Mouse (Mus musculus) midbrain, embryonic 13.5 days (tissue): ENCODE results near the gene Cdh12. TPM values are rescaled to one million over a fixed set of nuclear protein-coding genes. Genes with fewer than 3 reads are reported as not detected.
"Not testable (repeated sequence)": the region's sequence is repeated elsewhere in the genome, so short reads cannot be mapped to it uniquely, and the experiment has no call there.

Experiments
- ATAC-seq: fragments of 200-750 bp; cut with Nextera tagmentation; 2 replicates; pipeline ENCODE4 v1.8.0; 2017; ENCODE audit warnings: mild to moderate bottlenecking, moderate TSS enrichment, moderate library complexity
- H3K27ac ChIP-seq: fragments of 300-500 bp; sonication (generic); 2 replicates; pipeline ENCODE4 v1.5.1; 2015; ENCODE audit warnings: inconsistent platforms, mild to moderate bottlenecking, moderate library complexity
- H3K27me3 ChIP-seq: fragments of 300-500 bp; sonication (generic); 2 replicates; pipeline ENCODE4 v1.6.1; 2015; ENCODE audit warnings: mild to moderate bottlenecking, inconsistent platforms
- H3K36me3 ChIP-seq: fragments of 300-500 bp; sonication (generic); 2 replicates; pipeline ENCODE4 v1.6.1; 2015; ENCODE audit warnings: mild to moderate bottlenecking, inconsistent platforms
- H3K4me1 ChIP-seq: fragments of 300-500 bp; sonication (generic); replicated peaks from 2 replicates; pipeline ENCODE4 v1.6.1; 2015; ENCODE audit warnings: inconsistent platforms
- H3K4me2 ChIP-seq: fragments of 300-500 bp; sonication (generic); replicated peaks from 2 replicates; pipeline ENCODE4 v1.6.1; 2015; ENCODE audit warnings: moderate library complexity, mild to moderate bottlenecking, inconsistent platforms
- H3K4me3 ChIP-seq: fragments of 300-500 bp; sonication (generic); replicated peaks from 2 replicates; pipeline ENCODE4 v1.5.1; 2015; ENCODE audit warnings: mild to moderate bottlenecking, inconsistent platforms
- H3K9ac ChIP-seq: fragments of 300-500 bp; sonication (generic); replicated peaks from 2 replicates; pipeline ENCODE4 v1.6.1; 2015; ENCODE audit warnings: mild to moderate bottlenecking, inconsistent platforms
- H3K9me3 ChIP-seq: fragments of 300-500 bp; sonication (generic); 2 replicates; pipeline ENCODE4 v1.6.1; 2016; ENCODE audit warnings: mild to moderate bottlenecking, inconsistent platforms
- WGBS: fragments of 180-500 bp; shearing (Covaris S2); methylation state at CpG from one replicate; pipeline ENCODE4 v1.1.7; 2015; 5-methylcytosine and 5-hydroxymethylcytosine counted together
- polyA plus RNA-seq: library from polyadenylated mRNA; unstranded; fragments of >200 nt; fragmentation: Nextera tagmentation; extraction: Ambion mirVana; gene quantifications from 2 replicates; pipeline ENCODE4 v1.2.1, GENCODE M21; 2015

Gene Cdh12
- polyA plus RNA-seq, 1 experiment from 2014 or later: 2.7 TPM

GRCm38 (mm10) chr15:21297051-21297450, 848.0 kb downstream of the Cdh12 start:
- H3K27ac ChIP-seq: no peak overlapping the region
- 93% methylated on average over 1 of the region's 1 CpGs for WGBS
- H3K4me3 ChIP-seq: no peak overlapping the region
- no peaks in the 10 kb centered on the region for H3K4me1 ChIP-seq
- H3K9me3 ChIP-seq: no peaks in the 10 kb centered on the region
- H3K36me3 ChIP-seq: no peaks in the 10 kb centered on the region
- H3K27me3 ChIP-seq: no peaks in the 10 kb centered on the region
- no peak overlapping the region for H3K4me2 ChIP-seq
- no peak for ATAC-seq
- no peak overlapping the region for H3K9ac ChIP-seq

DNA sequence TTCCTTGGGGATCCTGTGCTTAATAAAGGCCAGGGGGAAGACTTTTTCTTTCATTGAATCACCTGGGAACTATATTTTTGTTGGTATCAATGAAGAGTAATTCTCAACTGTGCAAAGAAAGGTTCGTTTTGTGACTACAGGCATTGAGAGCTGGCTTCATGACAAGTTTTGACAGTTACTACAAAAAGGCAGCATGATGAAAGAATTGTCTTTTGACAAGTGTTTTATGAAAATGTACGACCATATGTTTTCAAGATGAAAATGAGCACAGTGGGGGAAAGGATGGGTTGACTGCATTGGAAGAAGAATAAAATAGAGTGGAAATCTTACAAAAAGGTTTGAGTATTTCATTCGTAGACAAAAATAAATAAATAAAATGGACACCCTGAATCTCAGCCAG, 866.4 kb downstream of the Cdh12 start:
- Histone ChIP-seq H3K4me3 (no peak overlapping the region), H3K9ac (no peak overlapping the region), H3K4me2 (no peak overlapping the region), H3K4me1 (no peaks in the 10 kb centered on the region), H3K36me3 (no peaks in the 10 kb centered on the region), H3K9me3 (no peaks in the 10 kb centered on the region), H3K27me3 (no peaks in the 10 kb centered on the region), H3K27ac (no peak overlapping the region)
- ATAC-seq: no peak
- 75% methylated on average over 3 of the region's 3 CpGs for WGBS

- no peaks in the 10 kb centered on the region for H3K27me3 ChIP-seq
- H3K9me3 ChIP-seq: no peaks in the 10 kb centered on the region
- no peak overlapping the region for H3K4me3 ChIP-seq
- no peak for ATAC-seq
- H3K36me3 ChIP-seq: no peaks in the 10 kb centered on the region
- H3K4me1 ChIP-seq: peaks cover 8% of the 10 kb centered on the region
- H3K9ac ChIP-seq: no peak overlapping the region
- H3K4me2 ChIP-seq: no peak overlapping the region
- no peak overlapping the region for H3K27ac ChIP-seq
Measured at GRCm38 (mm10) chr15:21343853-21344252, 894.8 kb downstream of the Cdh12 start.

DNA sequence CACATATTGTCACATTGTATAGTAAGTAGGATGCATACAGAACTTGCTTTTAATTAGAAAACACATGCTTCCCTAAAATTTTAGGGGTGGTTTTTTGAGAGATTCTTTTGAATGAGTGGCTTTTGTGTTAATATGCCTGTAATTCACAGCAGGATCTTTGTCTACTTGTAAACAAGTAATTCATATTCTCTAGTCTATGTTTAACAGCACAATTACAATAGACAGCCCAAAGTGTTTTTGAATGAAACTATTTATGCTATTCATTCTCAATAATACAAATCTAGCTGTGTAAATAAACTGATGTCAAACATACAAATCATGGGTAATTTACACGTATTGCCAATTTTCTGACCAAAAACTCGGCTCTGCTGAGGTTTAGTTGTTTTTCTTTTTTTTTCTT, 895.3 kb downstream of the Cdh12 start:
- Histone ChIP-seq H3K27ac (no peak overlapping the region), H3K9ac (no peak overlapping the region), H3K4me3 (no peak overlapping the region), H3K4me1 (peaks cover 8% of the 10 kb centered on the region), H3K9me3 (no peaks in the 10 kb centered on the region), H3K27me3 (no peaks in the 10 kb centered on the region), H3K36me3 (no peaks in the 10 kb centered on the region), H3K4me2 (no peak overlapping the region)
- ATAC-seq: no peak
- 18% methylated on average over 2 of the region's 2 CpGs for WGBS

DNA sequence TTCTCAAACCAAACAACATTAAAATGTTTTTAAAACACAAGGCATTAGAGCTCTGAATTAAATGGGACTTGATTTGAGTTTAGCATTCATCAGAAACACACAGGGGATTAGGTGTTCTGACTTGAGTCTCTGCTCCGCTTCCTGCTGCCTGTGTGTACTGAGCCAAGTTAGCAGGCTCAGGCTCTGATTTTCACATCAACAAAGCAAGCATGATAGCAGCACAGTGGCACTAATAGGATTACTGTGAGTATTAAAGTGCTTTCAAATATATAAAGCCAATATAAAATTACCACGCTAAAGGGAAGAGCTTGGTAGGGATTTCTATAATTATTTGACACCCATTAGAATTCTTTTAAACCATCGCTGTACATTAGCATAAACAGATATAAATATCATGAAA, 895.7 kb downstream of the Cdh12 start:
- H3K4me2 ChIP-seq: no peak overlapping the region
- peak; percentile 96 for ATAC-seq
- H3K36me3 ChIP-seq: no peaks in the 10 kb centered on the region
- WGBS: 14% methylated on average over 3 of the region's 3 CpGs
- no peak overlapping the region for H3K27ac ChIP-seq
- H3K9me3 ChIP-seq: no peaks in the 10 kb centered on the region
- H3K9ac ChIP-seq: no peak overlapping the region
- peaks cover 8% of the 10 kb centered on the region for H3K4me1 ChIP-seq
- no peaks in the 10 kb centered on the region for H3K27me3 ChIP-seq
- no peak overlapping the region for H3K4me3 ChIP-seq

DNA sequence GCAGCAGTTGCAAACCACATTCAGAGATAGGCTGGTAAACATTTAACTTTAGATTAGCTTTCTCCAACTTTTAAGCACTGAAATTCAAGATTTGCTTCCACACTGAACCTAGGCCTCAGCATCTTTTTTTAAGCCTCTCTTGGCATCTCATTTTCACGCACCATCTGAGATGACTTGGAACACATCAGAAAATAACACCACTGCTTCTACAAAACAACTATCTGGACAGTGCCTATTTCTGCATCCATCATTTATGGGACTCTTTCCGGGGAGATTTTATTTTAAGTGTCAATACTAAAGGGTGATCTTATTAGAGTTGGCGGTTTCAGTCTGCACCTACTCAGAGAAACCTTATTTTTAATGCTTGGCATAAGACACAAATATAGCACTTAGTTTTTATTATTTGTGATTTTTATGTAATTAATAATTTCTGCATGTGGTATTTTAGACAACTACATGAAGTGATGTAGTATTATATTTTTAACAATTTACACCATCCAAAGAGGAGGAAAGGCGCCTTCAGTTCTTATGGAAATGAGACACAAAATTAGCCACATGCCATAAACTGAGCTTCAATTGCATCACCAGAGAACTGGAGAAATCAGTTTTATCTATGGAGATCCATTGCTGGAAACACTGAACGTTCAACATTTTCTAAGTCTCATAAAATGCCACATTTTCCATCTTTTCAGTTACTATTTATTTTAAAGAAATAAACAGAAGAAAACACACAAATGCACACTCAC, 906.5 kb downstream of the Cdh12 start:
- ATAC-seq: no peak
- Histone ChIP-seq H3K36me3 (no peaks in the 10 kb centered on the region), H3K4me1 (no peaks in the 10 kb centered on the region), H3K27me3 (no peaks in the 10 kb centered on the region), H3K9ac (no peak overlapping the region), H3K4me3 (no peak overlapping the region), H3K9me3 (no peaks in the 10 kb centered on the region), H3K4me2 (no peak overlapping the region), H3K27ac (no peak overlapping the region)
- WGBS: 86% methylated on average over 5 of the region's 5 CpGs

DNA sequence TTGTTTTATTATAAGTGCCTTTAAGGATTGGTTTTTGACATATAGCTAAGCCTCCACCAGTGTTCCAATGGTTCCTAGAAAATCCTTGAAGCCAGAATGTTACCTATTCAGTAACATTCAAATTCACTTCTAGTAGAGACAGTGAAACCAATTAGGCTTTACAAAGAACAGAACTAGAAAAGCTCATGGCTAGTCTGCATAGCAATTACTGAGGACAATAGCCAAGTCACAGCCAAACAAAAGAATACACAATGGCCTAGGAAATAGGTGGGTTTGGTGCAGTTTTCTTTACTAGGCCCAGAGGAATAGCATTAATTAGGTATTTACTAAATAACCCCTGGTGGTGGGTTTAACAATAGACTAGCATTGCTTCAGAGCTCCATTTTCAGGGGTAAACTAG, 917.3 kb downstream of the Cdh12 start:
- ATAC-seq: no peak
- no peaks in the 10 kb centered on the region for H3K4me1 ChIP-seq
- no peaks in the 10 kb centered on the region for H3K27me3 ChIP-seq
- H3K9me3 ChIP-seq: no peaks in the 10 kb centered on the region
- no peak overlapping the region for H3K9ac ChIP-seq
- no peaks in the 10 kb centered on the region for H3K36me3 ChIP-seq
- H3K4me3 ChIP-seq: no peak overlapping the region
- H3K27ac ChIP-seq: no peak overlapping the region
- H3K4me2 ChIP-seq: no peak overlapping the region

DNA sequence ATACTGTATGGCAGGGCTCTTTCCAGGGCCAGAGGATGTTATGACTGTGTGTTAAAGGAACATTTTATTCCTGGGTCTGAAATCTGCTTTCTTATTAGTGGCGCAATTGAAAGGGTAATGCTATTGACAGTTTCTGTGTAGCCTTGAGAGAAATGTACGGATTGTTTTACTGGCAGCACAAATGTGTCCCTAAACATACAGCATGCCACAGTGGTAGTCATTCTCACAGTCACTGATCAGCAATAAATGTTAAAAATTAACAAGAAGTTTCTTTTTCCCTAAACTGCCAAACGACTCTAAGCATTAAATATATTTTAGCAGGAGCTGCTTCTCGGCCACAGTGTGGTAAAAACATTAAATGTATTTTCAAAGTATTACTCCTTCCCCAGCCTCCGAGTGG, 926.4 kb downstream of the Cdh12 start:
- WGBS: 86% methylated on average over 5 of the region's 5 CpGs
- Histone ChIP-seq H3K4me3 (no peak overlapping the region), H3K27me3 (no peaks in the 10 kb centered on the region), H3K4me2 (no peak overlapping the region), H3K9ac (no peak overlapping the region), H3K9me3 (no peaks in the 10 kb centered on the region), H3K4me1 (no peaks in the 10 kb centered on the region), H3K36me3 (no peaks in the 10 kb centered on the region), H3K27ac (no peak overlapping the region)
- ATAC-seq: no peak

DNA sequence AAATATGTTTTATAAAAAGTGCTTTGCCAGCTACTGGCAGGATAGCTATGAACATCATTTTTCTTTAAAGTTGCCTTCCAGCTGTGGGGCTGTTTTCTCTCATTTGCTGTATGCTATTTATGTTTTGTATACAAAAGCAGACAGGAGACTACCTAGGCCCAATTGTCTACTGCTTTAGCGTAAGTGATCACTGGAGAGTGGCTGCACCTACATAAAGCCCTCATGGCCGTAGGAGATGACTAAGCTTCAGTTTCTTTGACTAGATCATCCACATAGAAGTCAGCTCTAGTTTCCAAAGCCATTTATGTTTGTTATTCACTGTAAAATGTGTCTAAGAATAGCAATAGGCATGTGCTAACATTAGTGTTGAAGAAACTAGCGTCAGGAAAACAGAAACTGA, 926.8 kb downstream of the Cdh12 start:
- 79% methylated on average over 3 of the region's 3 CpGs for WGBS
- Histone ChIP-seq H3K27ac (no peak overlapping the region), H3K4me1 (no peaks in the 10 kb centered on the region), H3K9me3 (no peaks in the 10 kb centered on the region), H3K4me3 (no peak overlapping the region), H3K27me3 (no peaks in the 10 kb centered on the region), H3K4me2 (no peak overlapping the region), H3K9ac (no peak overlapping the region), H3K36me3 (no peaks in the 10 kb centered on the region)
- ATAC-seq: no peak

- not testable (repeated sequence) for H3K36me3 ChIP-seq, H3K4me2 ChIP-seq, H3K27me3 ChIP-seq, H3K27ac ChIP-seq, H3K9me3 ChIP-seq, H3K4me3 ChIP-seq, H3K9ac ChIP-seq, ATAC-seq, H3K4me1 ChIP-seq
- 86% methylated on average over 14 of the region's 14 CpGs for WGBS
Measured at GRCm38 (mm10) chr15:21391442-21391841, 942.4 kb downstream of the Cdh12 start.

DNA sequence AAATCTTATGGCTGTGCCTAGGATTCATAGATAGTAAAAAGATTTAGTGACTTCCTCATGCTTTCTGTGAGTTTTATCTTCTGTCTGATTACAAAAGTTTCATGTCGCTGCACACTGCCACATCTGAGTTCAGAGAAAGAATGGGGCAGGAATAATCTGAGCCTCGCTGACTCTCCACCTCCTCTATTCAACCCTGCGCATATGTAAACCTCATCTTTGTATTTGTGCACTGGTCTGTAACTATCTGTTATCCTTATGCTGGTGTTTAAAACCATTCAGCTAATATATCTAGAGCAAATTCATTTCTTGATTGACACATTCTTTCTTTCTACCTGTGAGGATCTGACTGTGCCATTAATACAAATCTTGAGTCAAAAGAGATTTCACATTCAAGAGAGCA, 944.0 kb downstream of the Cdh12 start:
- H3K36me3 ChIP-seq: no peaks in the 10 kb centered on the region

GRCm38 (mm10) chr15:21405196-21405595, 956.1 kb downstream of the Cdh12 start:
- no peak overlapping the region for H3K27ac ChIP-seq
- H3K4me3 ChIP-seq: no peak overlapping the region
- WGBS: 71% methylated on average over 6 of the region's 6 CpGs
- no peaks in the 10 kb centered on the region for H3K36me3 ChIP-seq
- H3K4me1 ChIP-seq: no peaks in the 10 kb centered on the region
- no peak overlapping the region for H3K9ac ChIP-seq
- H3K27me3 ChIP-seq: no peaks in the 10 kb centered on the region
- no peak overlapping the region for H3K4me2 ChIP-seq
- ATAC-seq: no peak
- H3K9me3 ChIP-seq: no peaks in the 10 kb centered on the region

More for the DNA sequence above, 944.0 kb downstream of the Cdh12 start:
- Histone ChIP-seq H3K27ac (no peak overlapping the region), H3K9ac (no peak overlapping the region), H3K27me3 (no peaks in the 10 kb centered on the region), H3K4me2 (no peak overlapping the region), H3K4me3 (no peak overlapping the region), H3K4me1 (no peaks in the 10 kb centered on the region), H3K9me3 (no peaks in the 10 kb centered on the region)
- WGBS: 12% methylated on average over 3 of the region's 3 CpGs
- ATAC-seq: no peak
